Mouse (Mus musculus): ENCODE measurements at regions not wholly inside any gene's neighbourhood (a gene's known extent, or its start where the extent isn't known, plus 50 kb on each side); places are given as distances from the start of the nearest gene placed in this dataset.

DNA sequence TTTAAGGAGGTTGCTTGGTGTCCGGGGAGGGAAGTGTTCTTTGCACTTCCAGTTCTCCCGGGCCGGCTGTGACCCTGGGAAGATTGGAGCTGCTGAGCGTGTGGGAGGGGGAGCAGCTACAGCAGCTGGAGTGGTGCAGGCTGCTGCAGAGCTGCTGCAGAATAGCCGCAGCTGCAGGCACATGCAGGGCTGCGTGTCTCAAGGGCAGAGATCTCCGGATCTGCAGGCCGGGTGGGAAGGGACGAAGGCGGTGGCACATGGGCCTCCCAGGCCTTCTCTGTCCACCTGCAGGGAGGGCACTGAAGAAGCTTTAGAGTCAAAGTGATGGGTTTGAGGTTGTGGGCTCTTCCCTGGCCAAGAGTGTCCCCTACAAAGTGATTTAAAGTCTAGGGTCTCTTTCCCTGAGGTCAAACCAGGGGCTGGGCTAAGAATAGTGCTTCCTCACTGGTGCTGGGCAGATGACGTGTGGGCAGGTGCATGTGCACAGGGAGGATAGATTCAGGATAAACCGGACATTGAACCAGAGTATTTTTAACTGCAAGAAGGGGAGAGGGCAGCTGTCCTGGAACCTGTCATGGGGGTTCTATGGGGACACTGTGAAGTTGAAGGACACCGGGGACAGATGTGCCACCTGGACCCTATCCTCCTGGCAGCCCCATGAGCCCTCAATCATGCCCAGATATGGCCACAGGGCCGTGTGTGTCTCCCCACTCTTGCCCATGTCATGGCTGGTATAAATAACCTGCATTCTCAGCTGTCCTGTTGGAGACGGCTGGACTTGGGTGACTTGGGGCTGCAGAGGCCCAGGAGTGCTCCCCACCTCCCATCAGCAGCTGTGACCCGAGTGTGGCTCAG lies 58.6 kb upstream of the Gata5 start:
- no peak for TF ChIP-seq CTCF (IDR thresholded peaks at IDR 0.05)
- TF ChIP-seq EP300 (IDR thresholded peaks at IDR 0.05), result no peak
